Mouse (Mus musculus) embryonic stem cell, embryonic (primary cell): Measurements from ENCODE around the gene Arsa.

Source experiments
- CTCF ChIA-PET, 4 experiments: fragments of 300-600 bp in 2 of 4; fragments of 350-600 bp in 2 of 4; sonication (Branson Sonifier 250); formaldehyde crosslinking; loops; one replicate each; lab custom pipeline; 2022; ENCODE audit warnings: inconsistent platforms in 2 of 4; lab: Charles Lee
- POLR2A ChIA-PET, 4 experiments: fragments of 300-600 bp in 2 of 4; fragments of 350-600 bp in 2 of 4; sonication (Branson Sonifier 250); formaldehyde crosslinking; loops; one replicate each; lab custom pipeline; 2022; ENCODE audit warnings: antibody characterized with exemption in 4 of 4, inconsistent platforms in 1 of 4; lab: Charles Lee

Arsa gene

GRCm38 (mm10) chr15:89474596-89475292 is 2.5 kb downstream of the Arsa start:
- CTCF ChIA-PET: no interaction called here
- POLR2A ChIA-PET: no interaction called here

- ChIA-PET CTCF (no interaction called here), POLR2A (interaction anchor here in 1 of 4 experiments (0.8 kb wide), 1 partner anchor 19 kb away, joined by 3 read pairs; no protein-coding TSS in a partner anchor)
Measured at GRCm38 (mm10) chr15:89473921-89474320, 3.3 kb downstream of the Arsa start.

- CTCF ChIA-PET: no interaction called here
- POLR2A ChIA-PET: interaction anchor here in 1 of 4 experiments (0.8 kb wide), 1 partner anchor 19 kb away, joined by 3 read pairs; no protein-coding TSS in a partner anchor
Measured at GRCm38 (mm10) chr15:89473370-89473769, 3.9 kb downstream of the Arsa start.

- ChIA-PET POLR2A (interaction anchor here in 1 of 4 experiments (1.6 kb wide), 1 partner anchor 97 kb away, joined by 3 read pairs; the partner anchor contains the start of gene Sco2), CTCF (no interaction called here)
Measured at GRCm38 (mm10) chr15:89471476-89471875, 5.7 kb downstream of the Arsa start.

- ChIA-PET POLR2A (no interaction called here), CTCF (no interaction called here)
Measured at GRCm38 (mm10) chr15:89468577-89468976, 8.6 kb downstream of the Arsa start.

- POLR2A ChIA-PET: interaction anchor here in 2 of 4 experiments (1.0 to 1.6 kb wide), 7 partner anchors 11 to 93 kb away, joined by 3 to 6 read pairs (median 3); partner anchors contain the start of gene Sco2 (in 1 of the 2)
- CTCF ChIA-PET: interaction anchor here in 3 of 4 experiments (0.6 to 1.1 kb wide), 4 partner anchors 12 to 307 kb away, joined by 3 to 6 read pairs (median 3); no protein-coding TSS in a partner anchor
Measured at GRCm38 (mm10) chr15:89465052-89465451, 12.2 kb downstream of the Arsa start.

- ChIA-PET POLR2A (interaction anchor here in 2 of 4 experiments (0.6 to 0.7 kb wide), 3 partner anchors 10 to 290 kb away, joined by 3 to 6 read pairs (median 3); partner anchors contain the start of gene Mapk8ip2 (in 1 of the 2)), CTCF (interaction anchor here in 1 of 4 experiments (0.6 kb wide), 1 partner anchor 21 kb away, joined by 5 read pairs; no protein-coding TSS in a partner anchor)
Measured at GRCm38 (mm10) chr15:89463334-89464235, 13.6 kb downstream of the Arsa start.

- POLR2A ChIA-PET: interaction anchor here in 2 of 4 experiments (1.0 to 1.8 kb wide), 2 partner anchors 14 kb away, joined by 3 to 4 read pairs; no protein-coding TSS in a partner anchor
- CTCF ChIA-PET: no interaction called here
Measured at GRCm38 (mm10) chr15:89462176-89462575, 15.0 kb downstream of the Arsa start.

GRCm38 (mm10) chr15:89461321-89461720 is 15.9 kb downstream of the Arsa start:
- ChIA-PET POLR2A (interaction anchor here in 1 of 4 experiments (1.8 kb wide), 1 partner anchor 15 kb away, joined by 4 read pairs; no protein-coding TSS in a partner anchor), CTCF (no interaction called here)

GRCm38 (mm10) chr15:89460298-89460697 is 16.9 kb downstream of the Arsa start:
- ChIA-PET POLR2A (interaction anchor here in 3 of 4 experiments (0.6 to 1.8 kb wide), 4 partner anchors 16 to 104 kb away, joined by 3 to 4 read pairs (median 4); no protein-coding TSS in a partner anchor), CTCF (interaction anchor here in 2 of 4 experiments (0.6 to 1.1 kb wide), 3 partner anchors 10 to 87 kb away, joined by 3 read pairs; no protein-coding TSS in a partner anchor)

- POLR2A ChIA-PET: interaction anchor here in 3 of 4 experiments (0.6 to 2.1 kb wide), 4 partner anchors 16 to 104 kb away, joined by 3 to 6 read pairs (median 4); partner anchors contain the start of genes C730034F03Rik (in 1 of the 3), Chkb (in 1 of the 3) and Gm44502 (in 1 of the 3)
- CTCF ChIA-PET: interaction anchor here in 2 of 4 experiments (0.6 to 1.1 kb wide), 3 partner anchors 10 to 88 kb away, joined by 3 read pairs; no protein-coding TSS in a partner anchor
Measured at GRCm38 (mm10) chr15:89459821-89460220, 17.4 kb downstream of the Arsa start.

GRCm38 (mm10) chr15:89458942-89459341 is 18.3 kb downstream of the Arsa start:
- ChIA-PET POLR2A (interaction anchor here in 1 of 4 experiments (2.1 kb wide), 1 partner anchor 30 kb away, joined by 6 read pairs; the partner anchor contains the start of genes C730034F03Rik, Chkb and Gm44502), CTCF (no interaction called here)

- ChIA-PET POLR2A (interaction anchor here in 3 of 4 experiments (0.6 to 1.4 kb wide), 7 partner anchors 9 to 86 kb away, joined by 3 to 8 read pairs (median 5); partner anchors contain the start of genes C730034F03Rik (in 1 of the 3), Chkb (in 1 of the 3), Gm44502 (in 1 of the 3) and Shank3 (in 1 of the 3)), CTCF (interaction anchor here in 2 of 4 experiments (0.5 to 0.7 kb wide), 2 partner anchors 139 to 150 kb away, joined by 3 read pairs; no protein-coding TSS in a partner anchor)
Measured at GRCm38 (mm10) chr15:89455642-89456041, 21.6 kb downstream of the Arsa start.

GRCm38 (mm10) chr15:89454857-89455256 is 22.4 kb downstream of the Arsa start:
- CTCF ChIA-PET: interaction anchor here (0.6 to 0.7 kb wide), 4 partner anchors 86 to 489 kb away, joined by 3 to 7 read pairs (median 3); no protein-coding TSS in a partner anchor
- POLR2A ChIA-PET: interaction anchor here (0.5 to 1.4 kb wide), 19 partner anchors 8 to 395 kb away, joined by 3 to 8 read pairs (median 3); partner anchors contain the start of genes Chkb (in 2 of the 4), Tymp (in 2 of the 4), Arsa (in 1 of the 4) and C730034F03Rik (in 1 of the 4)

- CTCF ChIA-PET: interaction anchor here in 2 of 4 experiments (0.6 to 1.0 kb wide), 5 partner anchors 11 to 488 kb away, joined by 3 to 5 read pairs (median 3); partner anchors contain the start of genes C730034F03Rik (in 1 of the 2), Chkb (in 1 of the 2), Gm44502 (in 1 of the 2) and Sco2 (in 1 of the 2)
- POLR2A ChIA-PET: interaction anchor here in 3 of 4 experiments (0.7 to 1.4 kb wide), 17 partner anchors 10 to 146 kb away, joined by 3 to 9 read pairs (median 4); partner anchors contain the start of genes Arsa (in 1 of the 3), C730034F03Rik (in 1 of the 3), Chkb (in 1 of the 3) and Gm44502 (in 1 of the 3)
Measured at GRCm38 (mm10) chr15:89453865-89454478, 23.3 kb downstream of the Arsa start, which contains the start of gene Mapk8ip2. Mapk8ip2 (plus strand) TSS chr15:89453913.
